Mouse (Mus musculus): ENCODE results near the gene Kcnip4.

The Kcnip4 gene

DNA sequence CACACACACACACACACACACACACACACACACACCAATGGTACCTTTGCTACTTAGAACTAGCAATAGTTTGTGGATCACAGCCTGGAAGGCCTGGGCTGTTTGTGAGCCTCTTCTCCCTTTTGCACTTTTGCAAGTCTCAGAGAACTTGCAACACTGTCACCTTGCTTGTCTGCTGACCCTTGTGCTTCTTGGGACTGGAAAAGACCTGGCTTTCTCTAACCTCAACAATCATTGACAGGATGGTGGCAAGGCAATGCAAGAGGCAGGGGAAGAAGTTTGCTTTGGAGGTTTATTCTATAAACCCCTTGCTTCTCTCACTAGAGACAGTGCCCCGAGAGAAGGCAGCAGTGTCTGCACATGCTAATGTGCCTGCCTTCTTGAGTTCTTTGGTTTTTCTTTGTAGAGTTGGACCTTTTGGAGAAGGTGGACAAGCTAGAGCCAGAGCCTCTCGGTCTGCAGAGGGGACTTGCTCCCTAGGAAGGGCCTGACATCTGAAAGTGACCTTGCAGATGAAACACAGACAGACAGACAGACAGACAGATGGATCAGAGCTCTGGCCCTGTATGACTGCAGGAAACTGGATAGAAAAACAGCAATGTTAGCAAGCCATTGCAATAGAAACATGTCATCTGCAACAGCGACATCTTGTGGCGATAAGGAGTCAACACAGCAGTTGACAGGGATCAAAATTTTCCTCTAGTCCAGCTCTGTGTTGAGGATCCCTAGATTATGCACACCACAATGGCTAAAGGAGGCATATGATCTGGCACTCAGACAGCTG, 174.4 kb downstream of the Kcnip4 start:
- peak; percentile 64 for DNase-seq

DNA sequence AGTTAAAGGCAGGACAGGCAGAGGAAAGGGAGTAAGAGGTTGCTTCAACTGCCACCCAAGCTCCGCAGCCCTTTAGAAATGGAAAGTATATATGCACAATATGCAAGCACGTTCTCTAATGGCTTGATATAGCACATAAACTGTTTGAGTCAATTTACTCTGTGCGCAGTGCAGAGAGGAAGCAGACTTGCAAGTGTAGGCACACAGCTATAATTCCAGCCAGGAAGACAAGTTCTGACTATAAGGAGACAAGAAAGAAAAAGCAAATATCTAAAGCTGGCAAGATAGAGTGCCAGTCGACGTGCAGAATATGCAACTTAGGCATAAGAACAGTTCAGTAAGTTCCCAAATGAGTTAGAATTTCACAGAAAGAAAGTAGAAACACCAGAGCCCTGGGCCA, 175.2 kb downstream of the Kcnip4 start:
- no peak for DNase-seq

DNA sequence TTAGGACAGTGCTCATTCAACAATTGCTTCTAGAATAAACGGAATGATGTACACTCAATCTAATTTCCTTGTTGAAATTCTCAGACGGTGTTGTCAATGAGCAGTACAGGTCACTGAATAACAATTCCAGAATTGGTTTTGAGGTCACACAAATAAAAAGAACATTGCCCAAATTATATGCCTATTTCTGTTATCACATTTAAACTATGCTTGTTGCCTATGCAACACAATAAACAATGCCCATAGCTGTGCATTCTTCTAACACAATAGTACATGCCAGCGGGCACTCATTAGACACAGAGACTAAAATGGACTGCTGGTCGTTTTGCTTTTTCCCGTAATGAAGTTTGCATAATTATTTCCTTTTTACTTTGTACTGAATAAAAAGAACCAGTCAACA, 176.2 kb downstream of the Kcnip4 start:
- no peak for DNase-seq

DNA sequence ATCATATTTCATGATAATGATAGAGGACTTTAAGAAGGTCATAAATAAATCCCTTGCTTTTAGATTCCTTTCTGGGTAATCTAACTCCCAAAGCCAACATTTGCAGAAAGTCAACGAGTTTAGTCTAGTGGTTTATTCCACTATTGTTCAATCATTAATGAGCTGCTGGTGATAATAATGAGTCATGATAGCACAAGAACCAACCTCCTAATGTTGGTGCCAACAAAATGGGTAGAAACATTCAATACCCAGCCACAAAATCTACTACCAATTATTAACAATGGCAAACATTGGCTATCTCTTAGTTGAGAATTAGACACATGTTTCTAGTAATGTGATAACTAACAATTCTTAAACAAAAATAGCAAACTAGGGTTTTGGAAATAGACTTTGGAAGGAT, 180.1 kb downstream of the Kcnip4 start:
- no peak for DNase-seq

DNA sequence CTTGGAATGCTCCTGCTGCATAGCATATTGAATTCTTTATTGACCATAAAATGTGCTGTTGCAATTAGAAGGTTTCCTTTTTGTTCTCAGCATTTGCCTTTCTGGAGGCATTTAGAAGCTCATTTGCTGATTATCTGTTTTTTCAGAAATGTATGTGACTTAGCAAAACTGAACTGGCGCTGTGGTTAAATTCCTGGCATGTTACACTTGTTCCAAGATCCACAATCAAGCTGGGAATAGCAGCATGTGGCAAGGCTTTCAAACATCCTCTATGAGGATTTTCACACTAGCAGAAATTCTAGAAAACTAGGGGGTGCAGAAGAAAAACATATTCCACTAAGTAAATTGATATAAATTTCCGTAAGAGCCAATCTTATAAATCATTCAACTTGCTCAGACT, 187.5 kb downstream of the Kcnip4 start:
- no peak for DNase-seq

DNA sequence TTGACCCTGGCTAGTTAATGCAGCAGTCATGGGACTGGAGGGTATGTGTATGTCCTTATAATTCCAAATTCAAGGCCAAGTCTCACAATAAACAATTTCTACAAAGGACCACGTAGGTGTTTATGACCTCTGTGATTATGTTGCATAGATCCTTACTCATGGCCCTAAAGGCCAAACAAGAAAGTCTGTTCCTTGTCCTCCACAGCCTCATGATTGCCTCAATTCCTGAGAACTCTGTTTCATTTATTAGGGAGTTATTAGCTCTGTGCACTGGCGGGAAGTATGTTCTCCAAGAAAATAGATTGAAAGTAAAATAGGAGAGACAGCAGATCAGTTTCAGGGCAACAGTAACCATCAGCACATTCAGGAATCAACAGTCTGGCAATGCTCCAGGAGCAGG, 191.6 kb downstream of the Kcnip4 start:
- DNase-seq = no peak

DNA sequence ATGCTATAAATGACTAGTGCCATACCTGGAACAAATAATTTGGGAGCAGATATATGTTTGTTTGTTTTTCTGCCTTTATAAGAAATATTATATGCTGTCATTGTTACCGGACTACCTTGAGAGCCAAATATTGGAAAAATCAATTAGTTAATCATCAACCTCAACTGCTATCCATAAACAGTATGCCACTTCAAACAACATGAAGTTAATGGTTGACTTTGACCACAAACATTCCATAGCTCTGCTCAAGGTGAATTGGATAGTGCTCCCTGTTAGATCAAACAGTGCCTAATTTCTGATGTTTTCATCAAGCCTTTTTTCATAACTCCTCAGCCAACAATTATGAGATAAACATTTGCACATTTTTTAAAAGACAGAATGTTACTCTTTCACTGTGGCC, 195.7 kb downstream of the Kcnip4 start:
- DNase-seq = no peak

DNA sequence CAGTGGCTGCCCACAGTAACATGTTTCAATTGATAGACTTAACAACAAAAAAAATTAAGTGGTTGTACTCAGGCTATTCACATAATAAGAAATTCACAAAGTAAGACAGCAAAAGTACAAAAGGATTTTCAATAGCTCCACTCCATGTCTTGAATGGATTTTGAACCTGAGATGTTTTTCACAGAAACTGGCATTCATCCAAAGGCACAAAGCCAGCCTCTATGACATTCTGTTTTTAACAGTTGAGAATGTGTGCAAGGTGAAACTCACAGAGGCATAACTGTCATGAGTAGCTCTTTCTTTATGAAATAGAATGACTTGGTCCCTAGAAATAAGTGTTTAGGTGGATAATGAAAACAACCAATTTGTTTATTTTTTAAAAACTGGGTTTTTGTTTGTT, 206.0 kb downstream of the Kcnip4 start:
- peak; percentile 25 to 44 for DNase-seq

DNA sequence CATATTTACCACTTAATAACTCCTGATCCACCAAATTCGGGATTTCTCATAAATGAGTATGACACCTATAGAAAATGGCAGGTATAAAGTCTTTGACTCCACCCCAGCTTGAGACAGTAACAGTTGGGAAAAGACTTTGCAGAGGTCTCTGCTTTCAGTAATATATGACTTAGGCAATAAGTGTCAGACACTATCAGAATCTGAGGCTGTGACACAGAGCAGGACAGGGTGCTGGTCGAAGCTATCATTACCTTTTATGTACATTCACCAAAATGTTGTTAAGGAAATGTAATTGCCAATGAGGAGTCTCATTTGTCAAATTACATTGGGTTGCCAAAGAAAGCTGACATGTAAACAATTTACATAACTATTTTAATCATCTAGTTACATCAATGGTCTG, 206.8 kb downstream of the Kcnip4 start:
- no peak for DNase-seq

DNA sequence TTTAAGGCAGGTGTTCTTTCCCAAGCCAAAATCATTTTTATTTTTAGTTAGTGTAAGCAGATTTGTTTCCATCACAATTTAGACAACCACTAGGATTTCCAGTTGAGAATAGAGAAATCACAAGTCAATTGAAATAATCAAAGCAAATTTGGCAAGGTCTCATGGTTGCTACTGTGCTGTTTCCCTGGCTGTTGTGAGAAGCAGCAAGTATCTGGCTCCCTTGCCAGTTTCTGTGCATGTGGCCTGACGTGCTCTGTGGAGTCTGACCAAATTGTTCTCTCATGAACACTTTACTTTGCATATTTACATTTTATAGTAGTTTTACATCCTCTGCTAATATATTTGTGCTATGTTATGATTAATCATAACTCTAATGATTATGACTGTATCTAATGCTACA, 217.9 kb downstream of the Kcnip4 start:
- no peak for DNase-seq

DNA sequence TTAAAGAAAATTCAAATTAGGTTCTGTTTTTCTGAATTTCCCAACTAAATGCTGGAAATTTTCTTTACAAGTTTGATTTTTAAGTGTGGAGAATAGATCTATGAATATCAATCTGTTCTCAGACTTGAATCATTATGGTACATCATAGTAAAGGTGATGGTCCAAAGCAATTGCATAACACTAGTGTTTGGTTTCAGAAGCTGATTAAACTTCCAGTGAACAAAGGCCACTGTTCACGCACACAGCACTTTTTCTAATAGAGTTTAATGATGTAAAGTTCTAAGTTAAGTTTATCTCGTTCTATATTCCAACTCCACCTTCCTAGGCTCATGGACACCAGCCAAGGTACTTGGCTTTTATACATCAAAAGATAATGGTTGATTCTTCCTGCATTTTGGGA, 219.4 kb downstream of the Kcnip4 start:
- DNase-seq = no peak

DNA sequence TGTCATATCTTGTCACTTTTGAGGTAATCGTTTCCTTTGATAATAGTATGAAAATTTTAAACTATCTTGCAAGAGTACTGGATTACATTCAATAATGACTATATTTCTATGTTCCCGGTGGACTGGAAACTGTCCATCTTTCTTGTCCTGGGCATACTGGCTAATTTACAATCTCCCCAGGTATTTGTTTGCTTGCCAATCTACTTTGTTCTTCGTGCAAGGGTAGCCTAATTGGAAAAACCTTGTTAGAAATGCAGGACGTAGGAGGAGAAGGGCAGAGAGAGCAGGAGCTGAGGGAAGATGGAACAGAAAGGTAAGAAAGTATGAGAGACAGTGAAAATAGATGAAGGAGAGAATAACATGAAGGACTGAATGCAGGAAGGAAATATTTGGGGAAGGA, 226.1 kb downstream of the Kcnip4 start:
- no peak for DNase-seq

DNA sequence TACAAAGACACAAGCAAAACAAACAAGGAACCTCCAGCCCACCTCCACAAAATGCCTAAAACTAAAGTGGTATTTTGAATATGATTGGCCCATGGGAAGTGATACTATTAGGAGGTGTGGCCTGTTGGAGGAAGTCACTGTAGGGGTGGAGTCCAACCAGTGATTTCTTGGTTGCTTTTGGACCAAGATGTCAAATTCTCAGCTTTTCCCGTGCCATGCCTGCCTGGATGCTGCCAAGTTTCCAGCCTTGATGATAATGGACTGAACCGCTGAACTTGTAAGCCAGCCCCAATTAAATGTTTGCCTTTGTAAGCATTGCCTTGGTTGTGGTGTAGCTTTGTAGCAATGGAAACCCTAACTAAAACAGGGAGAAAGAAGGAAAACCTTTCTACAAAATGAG, 232.3 kb downstream of the Kcnip4 start:
- DNase-seq = no peak

DNA sequence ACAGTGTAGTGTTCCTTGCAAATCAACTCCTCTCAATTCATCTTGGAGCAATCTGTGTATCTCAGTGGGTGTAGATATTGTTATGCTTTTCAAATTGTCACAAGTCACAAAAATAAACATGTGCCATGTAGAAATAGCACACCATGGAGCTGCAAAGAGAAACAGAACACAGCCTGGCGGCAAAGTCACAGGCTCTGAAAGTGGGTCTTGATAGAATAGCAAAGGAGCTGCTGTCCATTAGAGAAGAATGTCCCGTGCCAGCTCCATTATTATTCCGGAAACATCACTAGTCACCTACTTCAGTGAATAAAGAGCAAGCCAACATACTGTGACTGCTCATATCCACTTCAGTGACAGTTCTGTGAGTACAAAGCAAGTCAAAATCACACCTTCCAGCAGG, 232.9 kb downstream of the Kcnip4 start:
- no peak for DNase-seq

DNA sequence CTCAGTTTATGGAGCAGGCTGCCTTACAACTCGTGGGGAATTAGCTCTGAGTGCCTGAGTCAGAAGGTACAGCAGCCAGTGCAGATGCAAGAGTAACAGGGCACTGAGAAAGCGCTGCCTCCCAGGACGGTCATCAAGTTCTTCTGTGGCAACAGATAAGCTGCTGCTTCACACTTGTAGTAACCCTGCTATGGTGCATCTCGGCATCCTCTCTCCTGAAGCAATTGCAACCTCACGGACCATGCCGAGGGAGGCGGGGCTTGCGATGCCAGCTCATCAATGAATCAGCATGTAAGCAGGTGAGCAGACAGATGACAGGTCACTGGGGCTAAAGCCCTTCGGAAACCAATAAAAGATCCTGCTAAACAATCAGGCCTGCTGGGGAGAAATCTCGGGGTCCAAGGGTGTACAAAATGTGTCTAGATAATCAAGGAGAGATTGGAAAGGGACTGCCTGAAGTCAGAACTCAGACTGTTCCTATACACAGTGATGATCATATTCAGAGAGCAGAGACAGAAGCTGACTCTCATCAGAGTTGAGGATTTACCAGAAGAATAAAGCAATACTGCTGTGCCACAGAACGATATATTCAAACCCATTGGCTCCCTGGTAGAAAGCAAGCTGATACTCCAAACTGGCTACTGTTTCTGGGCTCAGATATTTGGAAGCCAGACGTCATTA, 239.1 kb downstream of the Kcnip4 start:
- peak in 1 of 2 experiments; percentile 5 for DNase-seq

DNA sequence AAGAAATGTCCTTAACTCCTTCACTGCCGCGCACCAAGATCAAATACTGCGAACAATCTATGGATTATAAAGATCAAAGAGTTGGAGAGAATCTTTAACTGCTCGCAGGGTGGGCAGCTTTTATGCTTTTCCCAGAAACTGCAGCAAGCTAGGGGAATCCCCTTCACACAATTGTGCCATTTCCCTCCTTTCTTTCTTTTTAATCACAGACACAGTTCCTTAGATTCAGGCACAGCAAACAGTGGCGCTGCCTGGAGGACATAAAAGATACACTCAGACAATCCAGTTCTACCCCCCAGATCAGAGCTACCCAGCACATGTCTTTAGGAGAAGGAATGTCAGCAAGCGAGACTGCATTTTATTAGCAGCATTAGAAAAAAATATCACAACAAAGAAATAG, 239.9 kb downstream of the Kcnip4 start:
- DNase-seq = no peak

DNA sequence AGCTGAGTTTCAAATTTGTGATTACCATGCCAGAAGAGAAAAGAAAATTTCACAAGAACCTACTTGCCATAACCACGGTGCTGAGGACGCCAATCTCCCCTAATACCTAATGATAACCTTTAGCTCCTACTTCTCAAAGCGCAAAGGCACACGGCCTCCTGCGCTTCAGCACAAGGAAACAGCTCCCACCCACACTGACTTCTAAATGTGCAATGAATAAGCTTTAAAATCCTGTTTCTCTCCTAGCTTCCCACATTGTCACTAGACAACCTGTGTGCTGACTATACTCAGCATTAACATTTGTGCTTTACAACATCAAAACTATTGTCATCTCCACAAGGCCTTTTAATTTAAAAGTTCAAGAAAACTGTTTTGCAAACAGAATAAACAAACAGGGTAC, 241.3 kb downstream of the Kcnip4 start:
- DNase-seq = no peak

DNA sequence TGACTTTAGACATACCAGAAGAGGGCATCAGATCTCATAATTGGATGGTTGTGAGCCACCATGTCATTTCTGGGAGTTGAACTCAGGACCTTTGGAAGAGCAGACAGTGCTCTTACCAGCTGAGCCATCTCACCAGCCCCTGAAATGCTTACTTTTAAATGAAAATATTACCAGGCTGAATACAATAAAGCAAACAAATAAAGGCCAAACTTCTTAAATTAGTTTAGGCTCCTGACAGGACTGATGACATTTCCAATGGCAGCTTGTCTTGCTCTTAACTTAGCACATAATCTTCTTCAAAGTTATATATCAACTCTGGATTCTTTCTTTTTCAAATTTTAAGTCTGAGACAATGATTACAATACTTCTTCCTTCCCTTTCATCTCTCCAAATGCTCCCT, 252.8 kb downstream of the Kcnip4 start:
- DNase-seq = no peak

DNA sequence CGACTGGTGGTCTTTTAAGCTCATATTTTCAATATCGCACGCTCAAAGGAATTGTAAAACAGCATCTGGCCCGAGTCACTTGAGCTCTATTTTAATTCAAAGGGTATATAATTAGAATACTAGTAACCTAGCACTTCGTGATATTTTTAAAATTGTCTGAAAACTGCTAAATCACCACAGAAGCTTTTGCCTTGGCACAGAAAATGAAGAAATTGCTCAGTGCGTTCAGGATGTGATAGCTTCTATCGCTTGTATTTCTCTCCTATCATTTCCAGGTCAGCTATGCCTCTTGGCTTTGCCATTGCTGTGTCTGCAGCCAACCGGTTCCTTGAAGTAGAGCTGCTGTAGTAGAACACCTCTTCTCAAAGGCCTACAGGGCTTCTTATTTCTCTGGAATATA, 255.9 kb downstream of the Kcnip4 start:
- DNase-seq = no peak

DNA sequence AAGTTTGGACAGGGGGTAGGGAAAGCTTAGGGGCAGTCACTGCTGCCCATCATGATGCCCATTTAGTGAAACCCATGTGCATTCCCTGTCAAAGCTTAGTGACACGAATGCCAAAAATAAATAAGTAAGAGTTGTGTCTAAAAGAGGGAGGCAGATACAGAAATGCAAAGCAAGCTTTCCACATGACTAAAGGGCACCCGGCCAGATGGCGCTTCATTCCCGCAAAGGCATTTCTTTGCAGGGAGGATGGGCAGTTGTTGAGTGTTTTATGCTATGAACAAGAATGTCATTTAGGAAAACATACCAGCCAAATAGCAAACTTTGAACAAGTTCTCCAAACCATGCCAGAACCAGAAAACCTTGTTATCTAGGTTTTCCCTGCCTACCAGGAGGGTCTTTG, 265.4 kb downstream of the Kcnip4 start:
- DNase-seq = peak; percentile 4 to 14

DNA sequence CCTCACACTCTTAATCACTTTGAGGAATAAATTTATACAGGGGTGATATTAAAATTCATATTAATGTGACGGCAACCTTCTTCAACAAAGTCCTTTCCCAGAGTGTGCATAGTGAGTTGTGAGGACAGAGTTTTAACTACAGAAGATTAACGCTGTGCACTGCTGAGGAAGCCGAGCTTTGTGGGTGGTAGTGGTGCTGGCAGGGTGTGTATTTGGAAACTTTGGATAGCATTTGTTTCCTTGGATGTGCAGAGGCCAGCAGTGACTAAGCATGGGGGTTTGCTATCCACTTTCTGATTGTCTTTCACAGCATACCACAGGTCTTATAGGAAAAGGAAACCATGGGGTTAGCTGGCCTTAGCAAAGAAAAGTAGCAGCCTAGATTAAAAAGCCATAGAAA, 267.9 kb downstream of the Kcnip4 start:
- DNase-seq = no peak

DNA sequence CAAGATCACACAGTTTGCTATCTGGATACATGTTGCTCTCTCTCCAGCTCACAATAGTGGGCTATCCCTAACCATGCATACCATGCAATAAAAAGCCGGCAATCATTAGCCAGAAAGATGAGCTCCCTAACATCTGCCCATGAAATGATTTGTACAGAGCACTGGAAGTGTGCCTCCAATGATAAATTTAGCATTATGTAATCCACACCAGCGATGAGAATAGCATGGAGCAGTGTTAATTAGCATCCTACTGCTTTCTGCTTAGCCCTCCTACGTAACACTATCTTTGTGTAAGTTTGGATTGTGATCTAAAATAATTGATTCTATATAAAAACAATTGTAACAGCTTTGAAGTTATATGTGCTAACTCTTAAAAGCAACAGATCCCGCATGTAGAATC, 268.7 kb downstream of the Kcnip4 start:
- no peak for DNase-seq

DNA sequence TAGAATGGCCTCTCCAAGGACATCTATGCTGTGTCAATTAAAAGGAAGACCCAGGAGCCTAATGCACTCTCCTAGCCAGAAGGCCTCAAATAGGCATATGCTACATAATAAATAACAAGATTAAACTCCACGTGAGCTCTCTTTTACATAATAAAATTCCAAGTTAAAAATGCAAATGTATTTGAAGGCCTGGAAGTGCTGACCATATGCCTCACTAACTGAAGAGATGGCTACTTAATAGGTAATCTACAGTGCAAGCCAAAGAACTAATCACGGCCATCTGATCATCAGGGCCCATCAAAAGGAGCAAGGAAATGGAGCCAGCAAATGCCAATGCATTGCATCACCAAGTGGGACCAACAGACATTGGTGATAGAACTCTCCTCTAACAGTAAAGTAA, 277.6 kb downstream of the Kcnip4 start:
- no peak for DNase-seq

DNA sequence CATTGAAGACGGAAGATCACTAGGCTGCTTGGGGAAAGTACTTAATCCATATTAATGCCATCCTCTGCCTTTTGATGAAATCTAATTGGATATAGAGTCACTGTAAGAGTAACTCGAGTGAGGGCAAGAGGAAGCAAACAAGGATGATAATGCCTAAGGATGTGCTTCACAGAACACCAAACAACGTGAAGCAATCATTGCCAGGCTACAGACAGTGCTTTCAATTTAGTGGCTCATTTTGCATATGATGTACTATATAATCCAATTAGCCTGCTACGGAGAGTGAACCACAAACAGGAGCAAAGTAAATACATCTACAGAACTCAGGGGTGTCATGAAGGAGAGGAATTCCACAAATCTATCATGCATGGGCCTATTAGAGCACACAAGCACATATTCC, 280.3 kb downstream of the Kcnip4 start:
- no peak for DNase-seq

DNA sequence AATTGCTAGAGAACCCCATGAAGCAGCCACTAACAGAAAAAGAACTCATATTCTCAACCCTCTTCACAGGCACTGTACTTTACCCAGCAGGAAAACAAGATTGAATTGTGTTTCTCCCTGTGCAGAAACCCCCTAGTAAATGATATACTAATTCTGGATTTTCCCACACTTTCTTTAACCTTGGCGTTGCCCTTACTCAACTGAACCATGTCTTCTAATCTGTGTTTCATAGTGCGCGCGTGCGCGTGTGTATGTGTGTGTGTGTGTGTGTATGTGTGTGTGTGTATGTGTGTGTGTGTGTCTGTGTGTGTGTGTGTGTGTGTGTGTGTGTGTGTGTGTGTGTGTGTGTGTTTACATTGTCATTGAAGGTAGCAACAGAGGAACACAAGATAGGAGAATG, 283.0 kb downstream of the Kcnip4 start:
- peak; percentile 3 to 30 for DNase-seq

Measured in kidney, postnatal 36 days (tissue).